ENCODE assay signal across 8 mouse cellular contexts in the genomic region with DNA sequence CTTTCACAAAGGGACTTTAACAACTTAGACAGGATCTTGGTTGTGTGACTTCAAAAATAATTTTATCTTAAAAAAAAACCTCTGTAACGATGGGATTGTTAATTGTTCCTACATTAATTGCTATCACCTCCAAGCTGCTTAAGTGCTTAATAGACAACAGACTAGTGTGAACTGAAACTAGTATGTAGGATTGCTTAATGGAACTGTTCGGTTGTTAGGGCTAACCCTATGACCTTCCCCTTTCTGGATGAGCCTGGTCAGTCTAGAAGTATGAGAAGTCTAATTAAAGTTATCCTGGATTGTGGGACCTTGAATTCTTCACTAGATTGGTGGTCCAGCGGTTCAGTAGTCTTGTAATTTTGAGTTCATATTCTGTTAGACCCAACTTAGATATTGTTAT. TPM values are rescaled to one million over a fixed set of nuclear protein-coding genes. Genes with fewer than 3 reads are reported as not detected.
DNase-seq lines count a peak whose midpoint lies in the region; ATAC-seq and TF ChIP-seq lines count a peak whose summit lies in the region.
"Had no signal": no experiment of that assay in that cellular context is flagged by ENCODE, and none has a peak within 500 bp of the region (broad histone marks: within the 10 kb centered on the region; RNA-seq: fewer than 3 reads in every experiment).

No protein-coding gene starts in this region.

- no peaks in the 10 kb centered on the region for H3K27me3 ChIP-seq in lung, embryonic 14.5 days (ENCODE audit: insufficient read depth, low read length)
- no peaks in the 10 kb centered on the region for H3K27me3 ChIP-seq in forebrain, embryonic 12.5 days
- no peaks in the 10 kb centered on the region for H3K27me3 ChIP-seq in liver, embryonic 11.5 days (replicated peaks; ENCODE audit: control insufficient read depth, insufficient read depth, low read length)
- H3K27me3 ChIP-seq in small intestine, adult 2 months (ENCODE audit: control insufficient read depth, insufficient read depth, low read length), result no peaks in the 10 kb centered on the region

- 0 out of 2 replicates have a peak overlapping the region, but pooled peaks have one; percentile 1 for H3K4me3 ChIP-seq in lung, embryonic 14.5 days (ENCODE audit: low read depth, low read length)
- H3K4me3 ChIP-seq in forebrain, embryonic 12.5 days (replicated peaks), result peak overlapping the region; percentile 93; the same call in 1 of the 2 replicates
- H3K4me3 ChIP-seq in liver, embryonic 11.5 days (ENCODE audit: low read depth, low read length), result peak overlapping the region; percentile 73
- H3K4me3 ChIP-seq in small intestine, adult 2 months (ENCODE audit: low read depth, low read length), result no peak overlapping the region

- peaks cover 1% of the 10 kb centered on the region; the same call in 1 of the 2 replicates for H3K36me3 ChIP-seq in lung, embryonic 14.5 days (ENCODE audit: insufficient read depth)
- H3K36me3 ChIP-seq in forebrain, embryonic 12.5 days (replicated peaks), result 0 out of 2 replicates have a peak, but pooled peaks cover 1% of the 10 kb centered on the region
- no peaks in the 10 kb centered on the region for H3K36me3 ChIP-seq in liver, embryonic 11.5 days (ENCODE audit: control insufficient read depth, insufficient read depth, low read length)
- no peaks in the 10 kb centered on the region for H3K36me3 ChIP-seq in small intestine, adult 2 months (ENCODE audit: control insufficient read depth, insufficient read depth, low read length)

- no peak for ATAC-seq in lung, embryonic 14.5 days (ENCODE audit: insufficient read depth)
- ATAC-seq in forebrain, embryonic 12.5 days (ENCODE audit: low FRiP score), result no peak
- ATAC-seq in liver, embryonic 11.5 days (replicated peaks; ENCODE audit: low FRiP score), result no peak

- no peak overlapping the region for H3K27ac ChIP-seq in lung, embryonic 14.5 days (ENCODE audit: low read depth)
- H3K27ac ChIP-seq in forebrain, embryonic 12.5 days, result no peak overlapping the region
- H3K27ac ChIP-seq in liver, embryonic 11.5 days (ENCODE audit: low read depth, low read length), result no peak overlapping the region
- 0 out of 2 replicates have a peak overlapping the region, but pooled peaks have one; percentile 33 for H3K27ac ChIP-seq in small intestine, adult 2 months (ENCODE audit: insufficient read depth, low read depth, low read length)

- intact Hi-C loops in gastrocnemius, postnatal 36 days (cut with DNase I), result no loop called here

- 75% methylated on average over 3 of the region's 3 CpGs for WGBS in lung, embryonic 14.5 days
- WGBS in forebrain, embryonic 12.5 days, result 85% methylated on average over 3 of the region's 3 CpGs
- 81% methylated on average over 3 of the region's 3 CpGs for WGBS in liver, embryonic 11.5 days
- 37% methylated on average over 3 of the region's 3 CpGs for WGBS in small intestine, adult 2 months

- H3K4me1 ChIP-seq in lung, embryonic 14.5 days (ENCODE audit: insufficient read depth), result no peaks in the 10 kb centered on the region
- peaks cover 12% of the 10 kb centered on the region for H3K4me1 ChIP-seq in forebrain, embryonic 12.5 days
- H3K4me1 ChIP-seq in liver, embryonic 11.5 days (replicated peaks; ENCODE audit: control insufficient read depth, insufficient read depth, low read length), result peaks cover 44% of the 10 kb centered on the region
- H3K4me1 ChIP-seq in small intestine, adult 2 months (ENCODE audit: control insufficient read depth, insufficient read depth, insufficient read length, low read length), result peaks cover 17% of the 10 kb centered on the region

- no peaks in the 10 kb centered on the region for H3K9me3 ChIP-seq in lung, embryonic 14.5 days (ENCODE audit: low read depth, low read length)
- H3K9me3 ChIP-seq in forebrain, embryonic 12.5 days, result no peaks in the 10 kb centered on the region
- no peaks in the 10 kb centered on the region for H3K9me3 ChIP-seq in liver, embryonic 11.5 days (ENCODE audit: control insufficient read depth, low read length)

- H3K9ac ChIP-seq in lung, embryonic 14.5 days, result no peak overlapping the region
- H3K9ac ChIP-seq in forebrain, embryonic 12.5 days, result no peak overlapping the region
- peak overlapping the region; percentile 97 for H3K9ac ChIP-seq in liver, embryonic 11.5 days (ENCODE audit: low read depth, low read length)

- H3K4me2 ChIP-seq in lung, embryonic 14.5 days, result peak overlapping the region; percentile 83
- H3K4me2 ChIP-seq in forebrain, embryonic 12.5 days, result peak overlapping the region; percentile 76
- H3K4me2 ChIP-seq in liver, embryonic 11.5 days, result peak overlapping the region; percentile 91

- no peak for TF ChIP-seq POLR2A in small intestine, adult 2 months (IDR thresholded peaks at IDR 0.05; ENCODE audit: low read depth, low read length)

- no peak for DNase-seq in lung, embryonic 14.5 days
- no peak for DNase-seq in lung, postnatal 36 days
- DNase-seq in liver, embryonic 11.5 days (ENCODE audit: low spot score), result no peak
- no peak for DNase-seq in left cerebral cortex, adult 9 months (ENCODE audit: low spot score in 2 of 2)
- no peak for DNase-seq in gastrocnemius, postnatal 36 days
- DNase-seq: thymus, adult 18-20 months had no signal

- TF ChIP-seq CTCF in lung, embryonic 14.5 days (IDR thresholded peaks at IDR 0.05; ENCODE audit: low read depth), result no peak
- no peak for TF ChIP-seq CTCF in small intestine, adult 2 months (IDR thresholded peaks at IDR 0.05; ENCODE audit: extremely low read depth, insufficient read length, insufficient replicate concordance, low read depth, low read length)

RNA-seq across cellular contexts. Expression of a gene that starts 1.7 kb away (rescaled TPM):
- 309 and 315 TPM in 2 replicates for polyA plus RNA-seq in lung, embryonic 14.5 days (2014; fragmentation: Nextera tagmentation; extraction: Ambion mirVana)
- polyA plus RNA-seq in forebrain, embryonic 12.5 days (2016; fragmentation: Nextera tagmentation; extraction: Ambion mirVana), result 207 and 213 TPM in 2 replicates
- polyA plus RNA-seq in liver, embryonic 11.5 days (2014; fragmentation: Nextera tagmentation; extraction: Ambion mirVana), result 251 and 283 TPM in 2 replicates
- polyA plus RNA-seq in small intestine, adult 2 months (2012; rRNA removed), result 355 and 658 TPM in 2 replicates
- total RNA-seq in gastrocnemius, postnatal 36 days (2021), result 100 to 1,000 TPM; 299 to 317 TPM

RNA-seq across cellular contexts. Expression of a gene that starts 39.7 kb away (rescaled TPM):
- 4.8 and 5.6 TPM in 2 replicates for polyA plus RNA-seq in lung, embryonic 14.5 days (2014; fragmentation: Nextera tagmentation; extraction: Ambion mirVana)
- 19.3 and 19.9 TPM in 2 replicates for polyA plus RNA-seq in forebrain, embryonic 12.5 days (2016; fragmentation: Nextera tagmentation; extraction: Ambion mirVana)
- polyA plus RNA-seq in liver, embryonic 11.5 days (2014; fragmentation: Nextera tagmentation; extraction: Ambion mirVana), result 19.7 and 23.3 TPM in 2 replicates
- 22.5 and 58.8 TPM in 2 replicates for polyA plus RNA-seq in small intestine, adult 2 months (2012; rRNA removed)
- 10 to 100 TPM; 10.8 to 13.1 TPM for total RNA-seq in gastrocnemius, postnatal 36 days (2021)

RNA-seq across cellular contexts. Expression of a gene that starts 55.3 kb away (rescaled TPM):
- 93.2 and 98.9 TPM in 2 replicates for polyA plus RNA-seq in lung, embryonic 14.5 days (2014; fragmentation: Nextera tagmentation; extraction: Ambion mirVana)
- polyA plus RNA-seq in forebrain, embryonic 12.5 days (2016; fragmentation: Nextera tagmentation; extraction: Ambion mirVana), result 84.0 and 86.8 TPM in 2 replicates
- 111 and 123 TPM in 2 replicates for polyA plus RNA-seq in liver, embryonic 11.5 days (2014; fragmentation: Nextera tagmentation; extraction: Ambion mirVana)
- polyA plus RNA-seq in small intestine, adult 2 months (2012; rRNA removed), result 19.2 and 23.8 TPM in 2 replicates
- 10 to 100 TPM; 65.9 to 66.7 TPM for total RNA-seq in gastrocnemius, postnatal 36 days (2021)

RNA-seq across cellular contexts. Expression of a gene that starts 55.4 kb away (rescaled TPM):
- 39.2 and 40.0 TPM in 2 replicates for polyA plus RNA-seq in lung, embryonic 14.5 days (2014; fragmentation: Nextera tagmentation; extraction: Ambion mirVana)
- 57.7 and 60.0 TPM in 2 replicates for polyA plus RNA-seq in forebrain, embryonic 12.5 days (2016; fragmentation: Nextera tagmentation; extraction: Ambion mirVana)
- 38.8 and 46.0 TPM in 2 replicates for polyA plus RNA-seq in liver, embryonic 11.5 days (2014; fragmentation: Nextera tagmentation; extraction: Ambion mirVana)
- polyA plus RNA-seq in small intestine, adult 2 months (2012; rRNA removed), result 8.5 and 13.0 TPM in 2 replicates
- 1 to 10 TPM; 7.5 to 8.1 TPM for total RNA-seq in gastrocnemius, postnatal 36 days (2021)
